Mouse (Mus musculus): ENCODE results near the gene Gm42906. TPM values are rescaled to one million over a fixed set of nuclear protein-coding genes. Genes with fewer than 3 reads are reported as not detected.

Gene Gm42906
- polyA plus RNA-seq, 1 experiment from 2014 or later: not detected

GRCm38 (mm10) chr5:151279531-151279930, 148.4 kb downstream of the Gm42906 start:
- Histone ChIP-seq H3K4me3 (ENCODE audit: low read depth, low read length) (no peak overlapping the region), H3K9ac (replicated peaks; ENCODE audit: low read depth, low read length) (no peak overlapping the region), H3K4me2 (replicated peaks; ENCODE audit: low read depth, low read length) (no peak overlapping the region), H3K27me3 (ENCODE audit: control insufficient read depth, insufficient read depth, low read length) (no peaks in the 10 kb centered on the region), H3K4me1 (ENCODE audit: control insufficient read depth, insufficient read depth, low read length) (no peaks in the 10 kb centered on the region), H3K9me3 (ENCODE audit: control insufficient read depth, low read depth, low read length) (no peaks in the 10 kb centered on the region), H3K27ac (ENCODE audit: low read length) (no peak overlapping the region), H3K36me3 (ENCODE audit: control insufficient read depth, insufficient read depth, low read length) (no peaks in the 10 kb centered on the region)
- WGBS: 87% methylated on average over 7 of the region's 7 CpGs
- ATAC-seq (ENCODE audit: insufficient number of reproducible peaks, insufficient read depth, low FRiP score, low read depth): no peak

- Histone ChIP-seq H3K4me2 (replicated peaks; ENCODE audit: low read depth, low read length) (no peak overlapping the region), H3K27ac (ENCODE audit: low read length) (no peak overlapping the region), H3K9ac (replicated peaks; ENCODE audit: low read depth, low read length) (no peak overlapping the region), H3K4me3 (ENCODE audit: low read depth, low read length) (no peak overlapping the region), H3K9me3 (ENCODE audit: control insufficient read depth, low read depth, low read length) (no peaks in the 10 kb centered on the region), H3K4me1 (ENCODE audit: control insufficient read depth, insufficient read depth, low read length) (no peaks in the 10 kb centered on the region), H3K27me3 (ENCODE audit: control insufficient read depth, insufficient read depth, low read length) (no peaks in the 10 kb centered on the region), H3K36me3 (ENCODE audit: control insufficient read depth, insufficient read depth, low read length) (no peaks in the 10 kb centered on the region)
- no peak for ATAC-seq (ENCODE audit: insufficient number of reproducible peaks, insufficient read depth, low FRiP score, low read depth)
- 68% methylated on average over 6 of the region's 6 CpGs for WGBS
Observed at GRCm38 (mm10) chr5:151277927-151278326, 150.0 kb downstream of the Gm42906 start.

- Histone ChIP-seq H3K9me3 (ENCODE audit: control insufficient read depth, low read depth, low read length) (no peaks in the 10 kb centered on the region), H3K9ac (replicated peaks; ENCODE audit: low read depth, low read length) (no peak overlapping the region), H3K4me3 (ENCODE audit: low read depth, low read length) (no peak overlapping the region), H3K27ac (ENCODE audit: low read length) (no peak overlapping the region), H3K4me1 (ENCODE audit: control insufficient read depth, insufficient read depth, low read length) (no peaks in the 10 kb centered on the region), H3K36me3 (ENCODE audit: control insufficient read depth, insufficient read depth, low read length) (no peaks in the 10 kb centered on the region), H3K27me3 (ENCODE audit: control insufficient read depth, insufficient read depth, low read length) (no peaks in the 10 kb centered on the region), H3K4me2 (replicated peaks; ENCODE audit: low read depth, low read length) (no peak overlapping the region)
- WGBS: 91% methylated on average over 2 of the region's 2 CpGs
- ATAC-seq (ENCODE audit: insufficient number of reproducible peaks, insufficient read depth, low FRiP score, low read depth): no peak
Observed at GRCm38 (mm10) chr5:151275986-151276385, 152.0 kb downstream of the Gm42906 start.

DNA sequence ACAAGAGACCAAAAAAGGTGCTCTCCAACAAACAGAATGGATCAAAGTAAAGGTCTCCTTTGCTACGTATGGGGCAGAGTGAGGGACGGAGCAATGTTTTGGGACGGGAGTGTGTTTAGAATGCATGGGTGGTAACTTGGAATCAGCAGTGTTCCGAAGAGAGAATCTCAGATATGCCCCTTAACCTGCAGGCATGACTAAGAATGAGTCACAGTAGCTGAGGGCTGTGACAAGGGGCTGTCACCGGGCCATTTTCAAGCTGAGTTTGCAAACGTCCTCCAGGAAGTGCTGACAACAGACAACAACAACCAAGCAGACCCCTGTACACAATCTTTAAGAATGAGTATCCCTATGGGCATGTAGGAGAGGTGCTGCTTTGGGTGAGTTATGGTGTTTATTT, 153.7 kb downstream of the Gm42906 start:
- no peaks in the 10 kb centered on the region for H3K9me3 ChIP-seq (ENCODE audit: control insufficient read depth, low read depth, low read length)
- ATAC-seq (ENCODE audit: insufficient number of reproducible peaks, insufficient read depth, low FRiP score, low read depth): no peak
- H3K27me3 ChIP-seq (ENCODE audit: control insufficient read depth, insufficient read depth, low read length): no peaks in the 10 kb centered on the region
- no peaks in the 10 kb centered on the region for H3K4me1 ChIP-seq (ENCODE audit: control insufficient read depth, insufficient read depth, low read length)
- H3K4me3 ChIP-seq (ENCODE audit: low read depth, low read length): no peak overlapping the region
- no peak overlapping the region for H3K27ac ChIP-seq (ENCODE audit: low read length)
- no peak overlapping the region for H3K9ac ChIP-seq (replicated peaks; ENCODE audit: low read depth, low read length)
- no peak overlapping the region for H3K4me2 ChIP-seq (replicated peaks; ENCODE audit: low read depth, low read length)
- no peaks in the 10 kb centered on the region for H3K36me3 ChIP-seq (ENCODE audit: control insufficient read depth, insufficient read depth, low read length)
- 78% methylated on average over 6 of the region's 6 CpGs for WGBS

- no peaks in the 10 kb centered on the region for H3K9me3 ChIP-seq (ENCODE audit: control insufficient read depth, low read depth, low read length)
- no peaks in the 10 kb centered on the region for H3K36me3 ChIP-seq (ENCODE audit: control insufficient read depth, insufficient read depth, low read length)
- no peak overlapping the region for H3K4me3 ChIP-seq (ENCODE audit: low read depth, low read length)
- no peaks in the 10 kb centered on the region for H3K4me1 ChIP-seq (ENCODE audit: control insufficient read depth, insufficient read depth, low read length)
- H3K4me2 ChIP-seq (replicated peaks; ENCODE audit: low read depth, low read length): no peak overlapping the region
- no peak overlapping the region for H3K27ac ChIP-seq (ENCODE audit: low read length)
- no peak for ATAC-seq (ENCODE audit: insufficient number of reproducible peaks, insufficient read depth, low FRiP score, low read depth)
- no peak overlapping the region for H3K9ac ChIP-seq (replicated peaks; ENCODE audit: low read depth, low read length)
- H3K27me3 ChIP-seq (ENCODE audit: control insufficient read depth, insufficient read depth, low read length): no peaks in the 10 kb centered on the region
- 91% methylated on average over 5 of the region's 5 CpGs for WGBS
Observed at GRCm38 (mm10) chr5:151270815-151271214, 157.1 kb downstream of the Gm42906 start.

DNA sequence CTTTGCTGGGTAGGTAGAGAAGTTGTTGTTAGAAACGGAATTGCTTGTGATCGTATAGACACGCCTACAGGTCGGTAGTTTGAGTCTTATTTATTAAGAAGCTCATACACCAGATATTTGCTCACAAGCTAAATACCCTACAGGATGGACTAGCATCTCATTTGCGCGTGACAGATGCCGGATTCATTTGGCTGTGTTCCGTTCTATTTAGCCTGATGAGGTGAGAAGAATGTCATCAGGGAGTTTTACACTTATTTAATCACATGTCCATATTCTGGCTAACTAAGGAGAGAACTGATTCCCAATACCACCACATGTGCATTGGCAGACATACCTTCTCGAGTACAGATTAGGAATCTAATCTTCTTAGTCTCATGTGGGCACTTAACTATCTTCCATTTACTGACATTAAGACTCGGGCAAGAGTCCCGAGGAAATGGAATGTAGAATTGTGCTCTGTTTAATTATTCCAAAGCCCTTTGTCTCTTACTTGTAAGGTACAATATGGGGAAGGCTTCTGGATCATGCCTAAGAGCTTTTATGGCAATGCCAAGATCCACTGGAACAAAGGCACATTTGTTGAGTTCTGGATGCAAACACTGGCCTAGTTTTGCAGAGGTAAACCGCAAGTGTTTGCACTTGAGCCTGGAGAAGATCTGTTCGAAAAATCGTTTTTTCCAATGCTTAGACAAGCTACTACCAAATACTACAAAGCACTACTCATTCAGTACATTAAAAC, 160.9 kb downstream of the Gm42906 start:
- no peak overlapping the region for H3K4me3 ChIP-seq (ENCODE audit: low read depth, low read length)
- H3K9me3 ChIP-seq (ENCODE audit: control insufficient read depth, low read depth, low read length): no peaks in the 10 kb centered on the region
- no peak overlapping the region for H3K9ac ChIP-seq (replicated peaks; ENCODE audit: low read depth, low read length)
- ATAC-seq (ENCODE audit: insufficient number of reproducible peaks, insufficient read depth, low FRiP score, low read depth): no peak
- H3K27me3 ChIP-seq (ENCODE audit: control insufficient read depth, insufficient read depth, low read length): no peaks in the 10 kb centered on the region
- no peaks in the 10 kb centered on the region for H3K36me3 ChIP-seq (ENCODE audit: control insufficient read depth, insufficient read depth, low read length)
- H3K4me1 ChIP-seq (ENCODE audit: control insufficient read depth, insufficient read depth, low read length): no peaks in the 10 kb centered on the region
- no peak overlapping the region for H3K4me2 ChIP-seq (replicated peaks; ENCODE audit: low read depth, low read length)
- H3K27ac ChIP-seq (ENCODE audit: low read length): no peak overlapping the region
- 83% methylated on average over 14 of the region's 14 CpGs for WGBS

DNA sequence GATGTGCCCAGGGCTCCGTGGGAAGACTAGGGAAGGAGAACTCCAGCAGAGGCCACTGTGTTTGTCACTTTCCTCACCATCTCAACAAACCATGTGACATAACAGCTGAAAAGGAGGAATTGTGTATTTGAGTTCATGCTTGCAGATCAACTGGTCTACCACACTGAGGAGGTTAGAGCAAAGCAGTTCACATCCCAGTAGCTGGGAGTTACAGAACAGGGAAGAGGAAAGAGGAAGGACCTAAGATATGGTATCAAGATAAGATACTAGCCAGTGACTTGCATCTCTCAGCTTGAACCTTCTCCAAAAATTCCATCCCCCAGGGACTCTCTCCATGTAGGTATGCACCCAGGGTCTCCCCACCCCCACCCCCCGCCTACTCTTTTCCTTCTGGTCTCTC, 166.4 kb downstream of the Gm42906 start:
- Histone ChIP-seq H3K4me2 (replicated peaks; ENCODE audit: low read depth, low read length) (no peak overlapping the region), H3K9me3 (ENCODE audit: control insufficient read depth, low read depth, low read length) (no peaks in the 10 kb centered on the region), H3K27me3 (ENCODE audit: control insufficient read depth, insufficient read depth, low read length) (no peaks in the 10 kb centered on the region), H3K4me3 (ENCODE audit: low read depth, low read length) (no peak overlapping the region), H3K36me3 (ENCODE audit: control insufficient read depth, insufficient read depth, low read length) (no peaks in the 10 kb centered on the region), H3K27ac (ENCODE audit: low read length) (no peak overlapping the region), H3K9ac (replicated peaks; ENCODE audit: low read depth, low read length) (no peak overlapping the region), H3K4me1 (ENCODE audit: control insufficient read depth, insufficient read depth, low read length) (no peaks in the 10 kb centered on the region)
- WGBS: 94% methylated on average over 2 of the region's 2 CpGs
- no peak for ATAC-seq (ENCODE audit: insufficient number of reproducible peaks, insufficient read depth, low FRiP score, low read depth)

- WGBS: 66% methylated on average over 8 of the region's 8 CpGs
- H3K9me3 ChIP-seq (ENCODE audit: control insufficient read depth, low read depth, low read length): no peaks in the 10 kb centered on the region
- ATAC-seq (ENCODE audit: insufficient number of reproducible peaks, insufficient read depth, low FRiP score, low read depth): no peak
- no peak overlapping the region for H3K4me3 ChIP-seq (ENCODE audit: low read depth, low read length)
- no peaks in the 10 kb centered on the region for H3K36me3 ChIP-seq (ENCODE audit: control insufficient read depth, insufficient read depth, low read length)
- H3K27ac ChIP-seq (ENCODE audit: low read length): no peak overlapping the region
- H3K4me2 ChIP-seq (replicated peaks; ENCODE audit: low read depth, low read length): no peak overlapping the region
- no peak overlapping the region for H3K9ac ChIP-seq (replicated peaks; ENCODE audit: low read depth, low read length)
- no peaks in the 10 kb centered on the region for H3K27me3 ChIP-seq (ENCODE audit: control insufficient read depth, insufficient read depth, low read length)
- 0 out of 2 replicates have a peak, but pooled peaks cover 6% of the 10 kb centered on the region for H3K4me1 ChIP-seq (ENCODE audit: control insufficient read depth, insufficient read depth, low read length)
Observed at GRCm38 (mm10) chr5:151252213-151252612, 175.8 kb downstream of the Gm42906 start.

- H3K4me1 ChIP-seq (ENCODE audit: control insufficient read depth, insufficient read depth, low read length): 0 out of 2 replicates have a peak, but pooled peaks cover 11% of the 10 kb centered on the region
- no peaks in the 10 kb centered on the region for H3K9me3 ChIP-seq (ENCODE audit: control insufficient read depth, low read depth, low read length)
- no peak overlapping the region for H3K4me2 ChIP-seq (replicated peaks; ENCODE audit: low read depth, low read length)
- no peaks in the 10 kb centered on the region for H3K36me3 ChIP-seq (ENCODE audit: control insufficient read depth, insufficient read depth, low read length)
- no peak overlapping the region for H3K4me3 ChIP-seq (ENCODE audit: low read depth, low read length)
- no peak overlapping the region for H3K27ac ChIP-seq (ENCODE audit: low read length)
- ATAC-seq (ENCODE audit: insufficient number of reproducible peaks, insufficient read depth, low FRiP score, low read depth): no peak
- 82% methylated on average over 8 of the region's 8 CpGs for WGBS
- no peaks in the 10 kb centered on the region for H3K27me3 ChIP-seq (ENCODE audit: control insufficient read depth, insufficient read depth, low read length)
- H3K9ac ChIP-seq (replicated peaks; ENCODE audit: low read depth, low read length): no peak overlapping the region
Observed at GRCm38 (mm10) chr5:151251656-151252055, 176.3 kb downstream of the Gm42906 start.

Data from stomach, embryonic 14.5 days (tissue).